Mouse (Mus musculus) layer of hippocampus, adult 9-10 months (tissue): ENCODE results near the gene Cpd.
"Not testable (repeated sequence)": the region's sequence is repeated elsewhere in the genome, so short reads cannot be mapped to it uniquely, and the experiment has no call there.

ENCODE experiments used
- DNase-seq: peaks from one replicate; pipeline ENCODE4 v3.0.0; 2022; ENCODE audit warnings: low spot score

The Cpd gene

DNA sequence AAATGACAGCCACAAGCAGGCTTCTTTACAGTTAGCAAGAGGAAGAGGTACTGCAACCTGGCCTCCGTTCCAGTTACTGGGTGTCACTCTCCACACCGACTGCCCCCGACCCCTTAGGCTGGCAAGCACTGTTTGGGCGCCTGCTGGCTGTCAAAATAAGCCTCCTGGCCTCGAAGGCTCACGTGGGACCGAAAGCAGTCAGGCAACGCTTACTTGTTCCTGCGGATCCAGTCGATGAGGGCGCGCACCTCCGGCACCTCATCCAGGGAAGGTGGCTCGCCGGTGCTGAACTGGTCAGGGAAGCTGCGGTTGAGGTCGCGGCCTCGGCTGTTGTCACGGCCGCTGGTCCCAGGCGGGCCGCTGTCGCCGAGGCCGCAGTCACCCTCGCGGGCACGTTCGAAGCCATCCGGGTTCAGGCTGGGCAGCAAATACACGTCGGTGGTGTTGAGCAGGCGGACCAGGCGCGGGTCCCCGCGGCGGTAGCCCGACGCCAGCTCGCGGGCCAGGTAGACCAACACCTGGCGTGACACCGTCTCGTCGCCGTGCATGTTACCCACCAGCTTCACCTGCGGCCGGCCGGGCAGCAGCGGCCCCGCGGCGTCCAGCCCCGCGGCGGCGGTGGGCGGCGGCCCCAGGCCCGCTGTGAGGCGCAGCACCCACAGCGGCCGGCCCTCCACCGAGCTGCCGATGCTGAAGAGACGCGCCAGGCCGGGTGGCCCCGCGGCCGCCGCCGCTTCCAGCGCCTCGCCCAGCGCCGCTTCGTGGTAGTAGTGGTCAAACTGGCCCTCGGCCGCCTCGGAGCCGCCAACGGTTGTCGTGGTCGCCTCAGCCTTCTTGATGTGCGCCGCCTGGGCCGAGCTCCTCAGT lies 574 bp downstream of the Cpd start:
- DNase-seq: no peak

- DNase-seq: no peak
Measured at GRCm38 (mm10) chr11:76845275-76845980, 1.4 kb downstream of the Cpd start.

- no peak for DNase-seq
Measured at GRCm38 (mm10) chr11:76838573-76838972, 8.2 kb downstream of the Cpd start.

GRCm38 (mm10) chr11:76836317-76836716 lies 10.5 kb downstream of the Cpd start:
- DNase-seq: no peak

GRCm38 (mm10) chr11:76835868-76836267 lies 10.9 kb downstream of the Cpd start:
- DNase-seq: no peak

DNA sequence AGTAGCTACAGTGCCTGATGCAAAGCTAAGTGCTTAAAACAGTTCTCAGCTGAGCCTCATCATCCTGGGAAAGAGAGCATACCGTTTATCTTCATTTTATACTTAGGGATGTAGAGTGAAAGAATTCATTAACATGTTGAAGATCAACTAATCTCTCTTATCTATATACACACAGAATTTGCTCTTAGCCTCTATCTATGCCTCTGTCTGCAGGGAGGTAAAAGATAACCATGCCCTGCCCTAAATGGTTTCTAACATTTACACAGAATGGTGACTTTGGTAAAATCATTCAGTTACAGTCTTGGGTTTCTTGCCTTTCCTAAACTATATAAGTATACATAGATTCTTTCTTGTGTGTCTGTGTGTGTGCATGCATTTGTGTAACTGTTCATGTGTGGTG lies 12.2 kb downstream of the Cpd start:
- DNase-seq: no peak

- DNase-seq: no peak
Measured at GRCm38 (mm10) chr11:76824885-76825265, 21.9 kb downstream of the Cpd start.

DNA sequence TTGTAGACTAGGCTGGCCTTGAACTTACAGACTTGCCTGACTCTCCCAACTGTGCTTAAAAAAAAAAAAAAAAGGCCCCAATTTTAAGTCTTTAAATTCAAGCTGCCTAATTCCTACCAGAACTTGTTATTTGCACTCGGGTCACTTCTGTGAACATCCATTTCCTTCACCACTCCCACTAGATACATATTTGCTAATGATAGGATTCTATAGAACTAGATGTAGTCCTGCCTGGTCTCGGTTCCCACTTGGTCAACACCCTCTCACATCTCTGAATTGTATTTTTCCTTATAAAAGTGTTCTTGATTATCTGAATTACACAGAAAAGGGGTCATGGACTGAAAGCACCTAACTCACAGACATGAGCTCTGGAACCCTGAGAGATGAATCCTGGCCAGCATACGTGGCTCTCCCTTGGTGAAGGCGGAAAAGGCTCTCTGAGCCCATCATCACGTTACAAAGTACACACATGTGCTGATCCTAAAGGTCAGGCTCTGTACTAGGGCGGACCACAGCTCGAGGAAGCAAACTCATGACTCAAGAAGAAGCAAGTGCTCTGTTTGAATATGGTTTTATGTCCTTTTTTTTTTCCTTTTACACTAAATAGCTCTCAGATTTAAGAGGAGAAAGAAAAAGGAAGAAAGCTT lies 22.5 kb downstream of the Cpd start:
- no peak for DNase-seq

GRCm38 (mm10) chr11:76823641-76824040 lies 23.2 kb downstream of the Cpd start:
- no peak for DNase-seq

DNA sequence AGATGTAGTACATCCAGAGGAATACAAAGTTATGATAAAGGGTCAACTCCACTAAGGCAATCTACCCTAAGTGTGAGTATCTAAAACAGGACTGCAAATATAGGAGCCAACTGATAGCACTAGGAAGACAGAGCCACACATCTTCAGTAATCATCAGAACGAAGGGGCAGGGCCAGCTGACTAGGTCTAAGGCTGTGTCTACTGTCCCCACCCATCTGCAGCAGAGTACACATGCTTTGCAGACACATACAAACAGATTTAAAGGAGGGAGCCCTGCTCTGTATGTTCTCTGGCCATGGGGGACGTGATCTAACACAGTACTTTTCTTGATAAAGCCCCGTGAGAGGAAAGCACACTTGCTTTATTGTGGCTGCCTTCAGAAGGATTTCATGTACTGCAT lies 25.5 kb downstream of the Cpd start:
- no peak for DNase-seq

DNA sequence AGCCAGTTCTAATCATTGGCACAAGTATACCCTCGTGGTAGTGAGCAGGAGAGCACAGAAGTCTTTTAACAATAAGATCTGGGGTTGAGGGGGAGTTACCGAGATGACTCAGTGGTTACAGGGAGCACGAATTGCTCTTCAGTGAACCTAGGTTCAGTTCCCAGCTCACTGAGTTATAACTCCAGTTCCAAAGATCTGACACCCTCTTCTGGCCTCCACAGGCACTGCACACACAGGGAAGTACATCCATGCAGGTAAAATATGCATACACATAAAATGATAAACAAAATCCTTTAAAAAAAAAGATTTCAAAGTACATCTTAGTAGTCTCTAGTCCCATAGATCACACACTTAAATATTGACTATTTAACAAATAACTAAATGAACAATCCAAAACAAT lies 29.2 kb downstream of the Cpd start:
- DNase-seq: no peak

GRCm38 (mm10) chr11:76810706-76811495 lies 35.9 kb downstream of the Cpd start:
- DNase-seq: no peak

- DNase-seq: peak; percentile 42
Measured at GRCm38 (mm10) chr11:76809450-76809849, 37.4 kb downstream of the Cpd start.

DNA sequence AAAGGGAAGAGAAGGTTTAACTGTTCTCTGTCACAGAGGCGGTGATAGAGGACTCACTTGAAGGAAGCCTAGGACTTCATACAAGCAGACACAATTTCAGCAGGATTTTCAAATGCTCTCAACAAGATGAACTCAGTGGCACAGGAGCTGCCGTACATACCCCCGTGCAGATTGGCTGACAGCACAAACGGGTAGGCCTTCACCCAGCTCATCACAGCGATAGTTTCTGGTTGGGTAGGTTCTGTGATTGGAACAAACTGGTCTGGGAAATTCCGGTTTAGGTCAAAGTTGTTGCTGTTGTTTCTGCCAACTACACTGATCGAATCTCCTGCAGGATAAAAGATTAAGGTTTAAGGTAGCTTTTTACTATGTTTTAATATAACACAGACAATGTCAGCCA lies 38.3 kb downstream of the Cpd start:
- no peak for DNase-seq

- no peak for DNase-seq
Measured at GRCm38 (mm10) chr11:76807007-76807679, 39.7 kb downstream of the Cpd start.

DNA sequence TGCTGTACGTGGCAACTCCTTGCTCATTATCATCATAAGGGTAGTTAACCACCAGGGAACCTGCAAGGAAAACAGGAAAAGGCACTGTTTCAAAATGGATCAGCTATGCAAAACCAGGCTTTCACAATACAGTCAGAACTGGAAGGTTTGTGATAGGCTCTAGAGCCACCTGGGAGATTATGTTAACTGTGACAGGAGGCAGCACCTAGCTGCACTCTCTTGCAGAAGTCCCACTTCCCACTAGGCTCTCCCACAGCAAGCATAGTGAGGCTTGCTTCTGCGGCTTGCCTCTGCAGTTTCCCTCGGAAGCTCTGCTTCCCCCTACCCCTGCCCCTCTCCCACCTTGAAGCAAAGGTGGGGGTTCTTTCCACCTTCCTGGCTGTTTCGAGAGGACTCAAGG lies 40.8 kb downstream of the Cpd start:
- no peak for DNase-seq

DNA sequence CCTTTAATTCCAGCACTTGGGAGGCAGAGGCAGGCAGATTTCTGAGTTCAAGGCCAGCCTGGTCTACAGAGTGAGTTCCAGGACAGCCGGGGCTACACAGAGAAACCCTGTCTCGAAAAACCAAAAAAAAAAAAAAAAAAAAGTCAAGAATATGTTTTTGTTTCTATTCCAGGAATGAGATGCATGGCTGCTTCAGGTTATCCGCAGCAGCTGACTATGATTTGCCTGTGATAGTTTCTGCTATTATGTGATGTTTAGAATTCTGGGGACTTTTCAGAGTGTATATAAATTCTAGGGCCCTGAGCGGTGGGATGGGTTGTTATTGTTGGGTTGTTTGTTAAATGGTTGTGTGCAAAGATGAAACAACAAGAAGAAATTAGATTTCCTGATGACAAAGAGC lies 41.7 kb downstream of the Cpd start:
- DNase-seq: not testable (repeated sequence)

DNA sequence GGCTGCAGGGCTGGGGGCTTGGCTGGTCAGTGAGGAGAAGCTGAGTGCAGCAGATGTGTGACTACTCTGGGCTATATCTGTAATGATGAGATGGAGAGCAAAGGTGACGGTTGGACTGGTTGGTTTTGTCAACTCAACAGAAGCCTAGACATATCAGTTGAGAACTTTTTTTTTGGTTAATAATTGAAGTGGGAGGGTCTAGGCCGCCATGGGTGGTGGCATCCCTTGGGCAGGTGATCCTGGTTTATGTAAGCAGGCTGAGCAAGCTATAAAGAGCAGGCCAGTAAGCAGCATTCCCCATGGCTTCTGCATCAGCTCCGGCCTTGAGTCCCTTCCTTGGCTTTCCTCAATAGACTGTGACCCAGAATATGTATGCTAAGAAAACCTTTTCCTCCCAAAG lies 43.6 kb downstream of the Cpd start:
- DNase-seq: no peak

- no peak for DNase-seq
Measured at GRCm38 (mm10) chr11:76797236-76797635, 49.6 kb downstream of the Cpd start.

- DNase-seq: no peak
Measured at GRCm38 (mm10) chr11:76795326-76795725, 51.5 kb downstream of the Cpd start.

DNA sequence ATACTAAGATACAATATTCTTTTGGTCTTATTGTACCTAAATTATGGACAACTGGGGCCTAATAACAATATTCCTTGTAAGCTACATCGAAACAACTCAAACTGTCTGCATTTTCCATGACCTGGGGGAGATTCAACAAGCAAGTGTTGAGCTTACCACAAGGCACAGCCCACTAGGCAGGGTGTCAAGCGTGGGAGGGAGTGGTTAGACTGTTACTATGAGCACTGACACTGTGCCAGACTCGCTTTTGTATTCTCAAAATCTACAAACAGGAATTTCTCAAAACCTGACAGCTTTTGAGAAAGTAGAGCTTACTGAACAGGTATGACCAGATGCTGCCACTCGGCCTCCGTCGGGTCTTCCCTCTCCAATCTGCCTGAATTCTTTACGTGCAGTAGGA lies 55.5 kb downstream of the Cpd start:
- no peak for DNase-seq

DNA sequence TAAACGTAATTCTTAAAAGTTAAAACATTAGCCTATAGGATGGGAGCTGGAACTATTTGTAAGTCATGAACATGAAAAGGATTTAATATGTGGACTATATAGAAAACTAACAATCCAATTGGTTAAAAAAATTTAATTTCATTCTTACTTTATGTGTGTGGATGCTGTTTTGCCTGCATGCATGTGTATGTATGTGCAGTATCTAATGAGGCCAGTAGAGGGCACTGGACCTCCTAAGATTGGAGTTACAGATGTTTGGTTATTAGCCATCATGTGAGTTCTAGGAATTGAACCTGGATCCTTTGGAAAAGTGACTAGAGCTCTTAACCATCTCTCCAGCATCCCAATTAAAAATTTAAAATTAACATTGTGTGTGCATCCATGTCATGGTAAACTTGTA lies 57.6 kb downstream of the Cpd start:
- peak; percentile 26 for DNase-seq
